Mouse (Mus musculus) CH12.LX (cell line): ENCODE measurements around the gene Tbcb. TPM values are rescaled to one million over a fixed set of nuclear protein-coding genes. Genes with fewer than 3 reads are reported as not detected.
"Not testable (repeated sequence)": the region's sequence is repeated elsewhere in the genome, so short reads cannot be mapped to it uniquely, and the experiment has no call there.

ENCODE experiments used
- DNase-seq: peaks from one replicate; pipeline ENCODE4 v3.0.0-alpha.2; 2013; ENCODE audit errors: extremely low read depth
- H3K27ac ChIP-seq: 2 replicates; pipeline ENCODE4 v1.5.1; 2012; ENCODE audit warnings: low read depth, mild to moderate bottlenecking, control low read depth, moderate library complexity; ENCODE audit not compliant: insufficient read depth
- H3K27me3 ChIP-seq: replicated peaks from 2 replicates; pipeline ENCODE3; 2012; ENCODE audit warnings: inconsistent platforms
- H3K36me3 ChIP-seq, 2 experiments: replicated peaks in 1 of 2; 2 replicates each; pipeline versions ENCODE3 to v1.6.1; 2012; ENCODE audit warnings: inconsistent platforms in 1 of 2, low read length in 1 of 2, mild to moderate bottlenecking in 1 of 2, mixed read lengths in 1 of 2, moderate library complexity in 1 of 2; ENCODE audit not compliant: control insufficient read depth in 1 of 2, insufficient read depth in 1 of 2
- H3K4me1 ChIP-seq, 2 experiments: 2 replicates each; pipeline ENCODE4 v1.6.1; 2012; ENCODE audit warnings: inconsistent platforms in 1 of 2, moderate library complexity in 1 of 2; ENCODE audit not compliant: insufficient read depth in 2 of 2, control insufficient read depth in 1 of 2
- H3K4me2 ChIP-seq: 2 replicates; pipeline ENCODE4 v1.6.1; 2012; ENCODE audit warnings: low read depth, mild to moderate bottlenecking, control low read depth; ENCODE audit not compliant: poor library complexity, insufficient read depth, severe bottlenecking
- H3K4me3 ChIP-seq, 3 experiments: fragments of 150-350 bp in 1 of 3; sonication (generic) in 1 of 3; replicated peaks in 1 of 3; 2 replicates each; pipeline versions ENCODE3 to v1.5.1; 2011 to 2012; ENCODE audit warnings: low read depth in 2 of 3, low read length in 2 of 3, mild to moderate bottlenecking in 2 of 3, moderate library complexity in 2 of 3, control low read depth in 1 of 3, improper control_type of control experiment in 1 of 3, inconsistent platforms in 1 of 3, mixed read lengths in 1 of 3; ENCODE audit not compliant: poor library complexity in 1 of 3
- H3K79me2 ChIP-seq: replicated peaks from 2 replicates; pipeline ENCODE4 v1.6.1; 2012; ENCODE audit warnings: mild to moderate bottlenecking, moderate library complexity; ENCODE audit not compliant: control insufficient read depth, poor library complexity, insufficient read depth, severe bottlenecking; ENCODE audit errors: extremely low read depth
- H3K9ac ChIP-seq: 2 replicates; pipeline ENCODE4 v1.6.1; 2012; ENCODE audit warnings: low read depth, mild to moderate bottlenecking, control low read depth, moderate library complexity; ENCODE audit not compliant: insufficient read depth
- H3K9me3 ChIP-seq: replicated peaks from 2 replicates; pipeline ENCODE3; 2012; ENCODE audit warnings: low read length, inconsistent platforms, mixed read lengths
- BHLHE40 ChIP-seq: IDR thresholded peaks from 2 replicates; pipeline ENCODE4 v1.6.1; 2011; ENCODE audit warnings: mild to moderate bottlenecking, low read depth, low read length, improper control_type of control experiment
- CHD2 ChIP-seq: IDR thresholded peaks from 2 replicates; pipeline ENCODE4 v1.6.1; 2011; ENCODE audit warnings: low read length, improper control_type of control experiment
- CTCF ChIP-seq, 2 experiments: IDR thresholded peaks in 1 of 2; conservative IDR thresholded peaks in 1 of 2; 2 replicates each; pipeline ENCODE4 v1.5.1; 2011 to 2012; ENCODE audit warnings: low read depth in 2 of 2, low read length in 2 of 2, improper control_type of control experiment in 1 of 2, inconsistent platforms in 1 of 2, mild to moderate bottlenecking in 1 of 2, moderate library complexity in 1 of 2
- E2F4 ChIP-seq: IDR thresholded peaks from 2 replicates; pipeline ENCODE4 v1.6.1; 2011; ENCODE audit warnings: low read depth, low read length, improper control_type of control experiment; ENCODE audit not compliant: insufficient replicate concordance
- ELF1 ChIP-seq: IDR thresholded peaks from 2 replicates; pipeline ENCODE4 v1.6.1; 2014; ENCODE audit warnings: low read depth, mild to moderate bottlenecking, inconsistent platforms, low read length, improper control_type of control experiment
- GABPA ChIP-seq: IDR thresholded peaks from 2 replicates; pipeline ENCODE4 v1.6.1; 2012; ENCODE audit warnings: low read depth, low read length, improper control_type of control experiment, inconsistent platforms; ENCODE audit not compliant: insufficient replicate concordance
- JUND ChIP-seq: conservative IDR thresholded peaks from 2 replicates; pipeline ENCODE4 v1.6.1; 2011; ENCODE audit warnings: low read depth, low read length, improper control_type of control experiment
- MAZ ChIP-seq: IDR thresholded peaks from 2 replicates; pipeline ENCODE4 v1.6.1; 2012; ENCODE audit warnings: low read depth, mild to moderate bottlenecking, inconsistent platforms, low read length, improper control_type of control experiment, moderate library complexity
- MEF2A ChIP-seq: IDR thresholded peaks from 2 replicates; pipeline ENCODE4 v1.6.1; 2014; ENCODE audit warnings: low read depth, mild to moderate bottlenecking, inconsistent platforms, low read length, improper control_type of control experiment, borderline replicate concordance
- NRF1 ChIP-seq: IDR thresholded peaks from 2 replicates; pipeline ENCODE4 v1.6.1; 2014; ENCODE audit warnings: low read depth, mild to moderate bottlenecking, inconsistent platforms, low read length, improper control_type of control experiment, moderate library complexity
- POLR2A ChIP-seq: IDR thresholded peaks from 2 replicates; pipeline ENCODE4 v1.6.1; 2011; ENCODE audit warnings: low read depth, mild to moderate bottlenecking, improper control_type of control experiment, low read length
- SMC3 ChIP-seq: IDR thresholded peaks from 2 replicates; pipeline ENCODE4 v1.6.1; 2011; ENCODE audit warnings: low read depth, low read length, improper control_type of control experiment
- ZKSCAN1 ChIP-seq: IDR thresholded peaks from 2 replicates; pipeline ENCODE4 v1.6.1; 2012; ENCODE audit warnings: low read depth, inconsistent platforms, low read length, improper control_type of control experiment, borderline replicate concordance
- dilution Hi-C: fragments of 300-500 bp; cut with MboI; formaldehyde crosslinking; loops from 2 replicates; pipeline ENCODE4 v1.14.3; 2020; ENCODE audit warnings: low sequenced_read_pairs; ENCODE audit not compliant: extremely low pct_unique_long_range_greater_than_20kb, extremely low pct_ligation_motif_present
- in situ Hi-C: fragments of 300-500 bp; cut with MboI; formaldehyde crosslinking; loops from 3 replicates; pipeline ENCODE4 v1.14.3; 2019; ENCODE audit warnings: low sequenced_read_pairs, low pct_ligation_motif_present, low pct_unique_long_range_greater_than_20kb, mixed read lengths
- polyA plus RNA-seq: library from polyadenylated mRNA; unstranded; fragments of >175 nt; gene quantifications from 2 replicates; pipeline ENCODE4 v1.2.1, GENCODE M21; 2012; ENCODE audit warnings: low read depth; ENCODE audit not compliant: insufficient read length
- total RNA-seq, 2 experiments: library from RNA; depleted of rRNA; stranded (reverse); fragments of 300-350 nt in 1 of 2; fragments of >200 nt in 1 of 2; gene quantifications; 2 replicates each; pipeline ENCODE4 v1.2.3; 2012 to 2014

Gene Tbcb
- total and polyA plus RNA-seq, 3 experiments = 57.7 to 89.6 (median 79.9) TPM

- Histone ChIP-seq H3K9me3 (no peaks in the 10 kb centered on the region), H3K4me1 (no peaks in the 10 kb centered on the region), H3K27ac (no peak overlapping the region), H3K4me2 (no peak overlapping the region), H3K27me3 (no peaks in the 10 kb centered on the region), H3K9ac (no peak overlapping the region), H3K4me3 (no peak overlapping the region), H3K36me3 (peaks cover 31 to 92% of the 10 kb centered on the region in 2 experiments), H3K79me2 (no peaks in the 10 kb centered on the region)
- no peak for TF ChIP-seq MAZ
- no peak for TF ChIP-seq E2F4
- TF ChIP-seq BHLHE40 = no peak
- no peak for TF ChIP-seq ZKSCAN1
- no peak for TF ChIP-seq JUND
- TF ChIP-seq SMC3 = no peak
- no peak for TF ChIP-seq ELF1
- no peak for TF ChIP-seq GABPA
- no peak for TF ChIP-seq CTCF (conservative IDR thresholded peaks at IDR 0.05 in 1 of 2, IDR thresholded peaks at IDR 0.05 in 1 of 2; ENCODE audit: low read depth in 2 of 2, low read length in 2 of 2)
- TF ChIP-seq MEF2A = no peak
- TF ChIP-seq POLR2A = no peak
- TF ChIP-seq NRF1 = no peak
- in situ Hi-C loops (no loop called here), dilution Hi-C loops (no loop called here)
- no peak for DNase-seq
Measured at GRCm38 (mm10) chr7:30251956-30252954, 20.2 kb upstream of the Tbcb start.

- H3K4me3 ChIP-seq, in situ Hi-C loops, H3K4me2 ChIP-seq, H3K9ac ChIP-seq, H3K27me3 ChIP-seq, H3K9me3 ChIP-seq, dilution Hi-C loops, DNase-seq, H3K27ac ChIP-seq, H3K79me2 ChIP-seq: not testable (repeated sequence)
- peaks cover 12 to 36% of the 10 kb centered on the region in 2 experiments for H3K4me1 ChIP-seq
- H3K36me3 ChIP-seq = peaks cover 41 to 62% of the 10 kb centered on the region in 2 experiments
Measured at GRCm38 (mm10) chr7:30237374-30237773, 5.3 kb upstream of the Tbcb start.

- TF ChIP-seq CHD2 = no peak
- Histone ChIP-seq H3K9me3 (no peaks in the 10 kb centered on the region), H3K9ac (no peak within 1 kb of the TSS), H3K27me3 (no peaks in the 10 kb centered on the region), H3K4me3 (peak within 1 kb of the TSS in 1 of 3 experiments; percentile 2), H3K4me2 (no peak within 1 kb of the TSS), H3K27ac (no peak within 1 kb of the TSS), H3K36me3 (peaks cover 26 to 45% of the 10 kb centered on the region in 2 experiments), H3K79me2 (no peaks in the 10 kb centered on the region), H3K4me1 (peaks cover 12 to 41% of the 10 kb centered on the region in 2 experiments)
- in situ Hi-C loops (no loop called here), dilution Hi-C loops (no loop called here)
- DNase-seq = peak; percentile 24
Measured at GRCm38 (mm10) chr7:30235625-30236024, 3.6 kb upstream of the Tbcb start, which contains the start of gene Ovol3. Gene Ovol3 (minus strand): TSS chr7:30235725.
